Mouse (Mus musculus) ES-E14 (cell line): ENCODE data around the gene Pigv.

Experiments used
- CHD2 ChIP-seq: IDR thresholded peaks from 2 replicates; pipeline ENCODE4 v1.6.1; 2014; ENCODE audit warnings: mild to moderate bottlenecking, low read depth, low read length, inconsistent platforms
- HCFC1 ChIP-seq: IDR thresholded peaks from 2 replicates; pipeline ENCODE4 v1.6.1; 2012; ENCODE audit warnings: low read length, inconsistent platforms, borderline replicate concordance; ENCODE audit not compliant: insufficient read depth
- ZC3H11A ChIP-seq: IDR thresholded peaks from 2 replicates; pipeline ENCODE4 v1.6.1; 2012; ENCODE audit warnings: low read depth, mild to moderate bottlenecking, inconsistent platforms, low read length, borderline replicate concordance
- ZNF384 ChIP-seq: IDR thresholded peaks from 2 replicates; pipeline ENCODE4 v1.6.1; 2012; ENCODE audit warnings: low read depth, low read length, inconsistent platforms

GRCm38 (mm10) chr4:133709395-133709794 lies 36.9 kb upstream of the Pigv start:
- TF ChIP-seq ZNF384 (no peak), HCFC1 (no peak), ZC3H11A (no peak), CHD2 (no peak)
